Mouse (Mus musculus) intestine, postnatal 0 days (tissue): ENCODE data around the gene Mettl1. TPM values are rescaled to one million over a fixed set of nuclear protein-coding genes. Genes with fewer than 3 reads are reported as not detected.

ENCODE experiments used
- ATAC-seq: fragments of 200-750 bp; cut with Nextera tagmentation; 2 replicates; pipeline ENCODE4 v1.8.0; 2017; ENCODE audit warnings: mild to moderate bottlenecking, moderate TSS enrichment, moderate library complexity
- H3K27ac ChIP-seq: fragments of 300-500 bp; sonication (generic); 2 replicates; pipeline ENCODE4 v1.5.1; 2014; ENCODE audit warnings: mild to moderate bottlenecking, low read depth, low read length, moderate library complexity
- H3K27me3 ChIP-seq: fragments of 300-500 bp; sonication (generic); replicated peaks from 2 replicates; pipeline ENCODE4 v1.6.1; 2014; ENCODE audit warnings: low read length, mixed read lengths; ENCODE audit not compliant: control insufficient read depth, insufficient read depth
- H3K36me3 ChIP-seq: fragments of 300-500 bp; sonication (generic); 2 replicates; pipeline ENCODE4 v1.6.1; 2014; ENCODE audit warnings: mild to moderate bottlenecking, moderate library complexity; ENCODE audit not compliant: control insufficient read depth, insufficient read depth
- H3K4me1 ChIP-seq: fragments of 300-500 bp; sonication (generic); replicated peaks from 2 replicates; pipeline ENCODE4 v1.6.1; 2014; ENCODE audit warnings: antibody characterized with exemption, low read length, mixed read lengths; ENCODE audit not compliant: control insufficient read depth, insufficient read depth
- H3K4me2 ChIP-seq: fragments of 300-500 bp; sonication (generic); replicated peaks from 2 replicates; pipeline ENCODE4 v1.6.1; 2014; ENCODE audit warnings: low read depth, mild to moderate bottlenecking, moderate library complexity
- H3K4me3 ChIP-seq: fragments of 300-500 bp; sonication (generic); 2 replicates; pipeline ENCODE4 v1.5.1; 2014; ENCODE audit warnings: low read depth, low read length
- H3K9ac ChIP-seq: fragments of 300-500 bp; sonication (generic); 2 replicates; pipeline ENCODE4 v1.6.1; 2014; ENCODE audit warnings: mild to moderate bottlenecking, low read depth, low read length
- H3K9me3 ChIP-seq: fragments of 300-500 bp; sonication (generic); 2 replicates; pipeline ENCODE4 v1.6.1; 2016; ENCODE audit warnings: mixed run types; ENCODE audit not compliant: control insufficient read depth
- CTCF ChIP-seq: sonication (generic); IDR thresholded peaks from 2 replicates; pipeline ENCODE4 v1.5.1; 2016; ENCODE audit warnings: low read depth, mild to moderate bottlenecking, control low read depth, antibody characterized with exemption, moderate library complexity
- WGBS: fragments of 180-500 bp; shearing (Covaris S2); extraction: QIAGEN DNeasy Blood & Tissue Kit; methylation state at CpG from one replicate; pipeline ENCODE4 v1.1.7; 2014; 5-methylcytosine and 5-hydroxymethylcytosine counted together
- polyA plus RNA-seq: library from polyadenylated mRNA; unstranded; fragments of >200 nt; fragmentation: Nextera tagmentation; extraction: Ambion mirVana; gene quantifications from 2 replicates; pipeline ENCODE4 v1.2.1, GENCODE M21; 2015

The Mettl1 gene
- polyA plus RNA-seq, 1 experiment from 2014 or later = 19.8 TPM

DNA sequence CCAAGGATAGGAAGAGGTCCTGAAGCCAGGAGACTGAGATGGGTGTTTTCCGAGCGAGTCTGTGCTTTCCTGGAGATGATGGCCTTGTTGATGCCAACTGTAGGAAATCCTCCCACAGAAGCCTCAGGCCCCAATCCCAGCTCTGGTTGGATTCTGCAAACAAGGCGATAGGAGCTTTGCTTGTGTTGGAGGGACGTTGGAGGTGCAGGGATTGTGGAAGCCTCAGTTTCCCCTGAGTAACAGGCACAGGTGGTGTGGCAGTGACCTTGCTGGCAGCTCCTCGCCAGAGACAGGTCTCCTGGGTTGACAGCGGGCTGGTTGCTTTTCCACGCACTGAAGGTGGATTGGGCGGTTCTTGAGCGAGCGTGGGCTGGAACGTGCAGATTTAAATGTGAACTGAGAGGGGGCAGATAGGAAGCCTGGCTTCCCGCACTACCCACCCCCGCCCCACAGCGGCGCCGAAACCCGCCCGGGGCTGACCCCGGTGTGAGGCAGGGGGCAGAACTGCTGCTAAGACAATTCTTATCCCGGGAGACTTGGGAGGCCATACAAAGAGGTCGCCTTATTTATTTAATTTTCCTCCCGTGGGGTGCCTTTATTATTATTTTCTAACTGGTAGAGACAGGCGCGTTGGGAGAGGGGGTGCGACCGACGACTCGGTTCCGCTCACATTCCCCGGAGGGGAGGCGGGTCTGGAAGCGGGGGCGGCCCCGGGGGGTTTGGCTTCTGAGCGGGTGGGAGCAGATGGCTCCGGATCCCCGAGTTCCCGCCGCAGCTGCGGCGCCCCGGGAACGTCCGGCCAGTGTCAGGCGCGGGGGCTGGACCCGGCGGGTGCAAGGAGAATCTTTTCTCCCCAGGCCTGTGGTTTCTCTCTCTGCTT is 39.9 kb downstream of the Mettl1 start:
- TF ChIP-seq CTCF = no peak
- ATAC-seq = no peak
- peak overlapping the region; percentile 30 for H3K4me3 ChIP-seq
- H3K4me2 ChIP-seq = peak overlapping the region; percentile 55
- no peak overlapping the region for H3K27ac ChIP-seq
- 7% methylated on average over 48 of the region's 48 CpGs for WGBS
- peaks cover 83% of the 10 kb centered on the region for H3K27me3 ChIP-seq
- H3K36me3 ChIP-seq = no peaks in the 10 kb centered on the region
- peaks cover 5% of the 10 kb centered on the region; the same call in 1 of the 2 replicates for H3K4me1 ChIP-seq
- no peaks in the 10 kb centered on the region for H3K9me3 ChIP-seq
- H3K9ac ChIP-seq = 0 out of 2 replicates have a peak overlapping the region, but pooled peaks have one; percentile 11

DNA sequence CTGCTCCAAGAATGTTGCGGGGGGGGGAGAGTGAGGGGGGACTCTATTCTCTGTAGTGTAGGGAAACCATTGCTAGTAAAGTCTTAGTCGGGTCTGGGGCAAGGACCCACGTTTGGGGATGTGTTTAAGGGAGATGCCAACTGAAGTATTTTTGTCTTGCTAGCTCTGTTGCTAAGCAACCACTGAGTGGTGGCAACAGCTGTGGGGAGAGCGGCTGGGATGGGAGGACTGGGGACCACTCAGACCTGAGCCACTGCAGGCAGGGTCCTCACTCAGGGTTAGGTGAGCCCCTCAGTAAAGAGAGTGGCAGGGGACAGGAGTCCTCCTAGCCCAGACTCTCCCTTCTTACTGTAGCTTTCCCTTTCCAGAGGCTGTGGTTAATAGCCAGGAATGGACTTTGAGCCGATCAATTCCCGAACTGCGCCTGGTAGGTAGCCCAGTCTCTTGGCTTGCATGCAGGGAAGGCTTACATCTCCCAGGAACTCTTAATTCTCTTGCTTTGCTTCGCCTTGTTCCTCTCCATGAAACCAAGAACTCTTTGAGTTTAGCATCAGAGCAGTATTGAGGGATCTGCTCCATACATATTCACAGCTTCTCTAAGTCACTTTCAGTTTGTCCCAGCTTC is 40.9 kb downstream of the Mettl1 start:
- H3K4me1 ChIP-seq = peaks cover 5% of the 10 kb centered on the region; the same call in 1 of the 2 replicates
- peaks cover 74% of the 10 kb centered on the region for H3K27me3 ChIP-seq
- H3K9ac ChIP-seq = no peak overlapping the region
- H3K4me3 ChIP-seq = no peak overlapping the region
- 0 out of 2 replicates have a peak, but pooled peaks have one; percentile 15 for ATAC-seq
- no peaks in the 10 kb centered on the region for H3K9me3 ChIP-seq
- TF ChIP-seq CTCF = no peak
- H3K36me3 ChIP-seq = no peaks in the 10 kb centered on the region
- 30% methylated on average over 8 of the region's 8 CpGs for WGBS
- peak overlapping the region; percentile 55 for H3K4me2 ChIP-seq
- H3K27ac ChIP-seq = no peak overlapping the region

DNA sequence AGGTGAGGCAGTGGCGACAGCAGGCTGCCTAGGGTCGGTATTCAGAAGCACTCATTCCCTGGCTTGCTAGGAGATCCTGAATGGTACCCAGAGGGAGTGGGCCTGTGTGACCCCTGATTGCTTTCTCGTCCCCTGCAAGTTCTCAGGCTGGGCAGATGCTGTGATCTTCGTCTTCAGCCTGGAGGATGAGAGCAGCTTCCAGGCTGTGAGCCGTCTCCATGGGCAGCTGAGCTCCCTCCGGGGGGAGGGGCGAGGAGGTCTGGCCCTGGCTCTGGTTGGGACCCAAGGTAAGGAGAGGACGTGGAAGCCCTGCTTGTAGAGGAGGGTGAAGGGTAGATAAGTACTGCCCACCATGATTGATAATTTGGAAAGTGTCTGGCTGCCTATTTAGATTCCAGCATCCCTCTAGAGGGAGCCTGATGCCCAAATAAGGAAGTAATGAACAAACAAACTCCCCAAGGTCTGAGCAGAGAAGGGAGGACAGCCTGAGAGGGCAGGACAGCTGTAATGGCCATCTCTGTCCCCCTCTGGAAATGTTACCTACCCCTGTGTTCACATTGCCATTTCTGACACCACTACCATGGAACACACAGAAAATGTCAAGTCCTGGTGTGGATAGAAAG is 42.2 kb downstream of the Mettl1 start:
- no peak for ATAC-seq
- no peaks in the 10 kb centered on the region for H3K9me3 ChIP-seq
- 0 out of 2 replicates have a peak overlapping the region, but pooled peaks have one; percentile 7 for H3K27ac ChIP-seq
- no peak overlapping the region for H3K4me2 ChIP-seq
- WGBS = 31% methylated on average over 8 of the region's 8 CpGs
- no peak overlapping the region for H3K9ac ChIP-seq
- H3K36me3 ChIP-seq = no peaks in the 10 kb centered on the region
- TF ChIP-seq CTCF = 0 out of 2 replicates have a peak, but pooled peaks have one; percentile 7
- peaks cover 70% of the 10 kb centered on the region for H3K27me3 ChIP-seq
- peaks cover 5% of the 10 kb centered on the region; the same call in 1 of the 2 replicates for H3K4me1 ChIP-seq
- no peak overlapping the region for H3K4me3 ChIP-seq

DNA sequence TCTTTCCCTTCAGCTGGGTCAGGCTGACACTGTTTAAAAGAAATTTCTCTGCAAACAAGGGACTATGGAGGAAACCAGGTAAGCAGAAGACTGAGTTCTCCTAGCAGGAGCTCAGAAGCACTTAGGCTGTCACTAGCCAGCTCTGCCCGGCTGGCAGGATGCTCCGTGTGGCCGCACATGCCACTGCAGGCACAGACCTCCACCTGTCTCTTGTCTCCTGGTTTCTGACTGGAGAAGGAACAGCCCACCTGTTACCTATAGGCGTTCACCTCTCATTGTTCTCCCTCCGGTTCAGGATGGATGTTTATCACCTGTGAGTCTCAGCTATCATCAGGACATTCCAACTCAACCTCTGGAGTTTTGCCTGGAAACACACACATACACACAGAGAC is 42.7 kb downstream of the Mettl1 start:
- Histone ChIP-seq H3K4me2 (no peak overlapping the region), H3K27ac (no peak overlapping the region), H3K9ac (no peak overlapping the region), H3K9me3 (no peaks in the 10 kb centered on the region), H3K4me3 (no peak overlapping the region), H3K36me3 (no peaks in the 10 kb centered on the region), H3K4me1 (peaks cover 5% of the 10 kb centered on the region; the same call in 1 of the 2 replicates), H3K27me3 (peaks cover 66% of the 10 kb centered on the region)
- ATAC-seq = no peak
- TF ChIP-seq CTCF = peak; percentile 17; the same call in 1 of the 2 replicates
- 23% methylated on average over 5 of the region's 5 CpGs for WGBS

DNA sequence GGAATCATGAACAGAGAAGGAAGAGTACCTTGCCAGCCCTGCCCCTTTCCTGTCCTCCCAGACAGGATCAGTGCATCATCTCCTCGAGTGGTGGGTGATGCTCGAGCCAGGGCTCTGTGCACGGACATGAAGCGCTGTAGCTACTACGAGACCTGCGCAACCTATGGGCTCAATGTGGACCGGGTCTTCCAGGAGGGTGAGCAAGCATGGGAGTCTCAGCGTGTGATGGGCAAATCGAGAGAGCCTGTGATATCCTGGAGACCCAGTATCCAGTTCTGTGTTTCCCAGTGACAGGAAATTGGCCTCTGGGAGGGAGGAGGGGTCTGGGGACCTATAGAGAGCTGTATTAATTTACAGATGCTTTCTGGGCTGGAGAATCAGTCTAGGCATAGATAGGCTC is 43.8 kb downstream of the Mettl1 start:
- Histone ChIP-seq H3K36me3 (no peaks in the 10 kb centered on the region), H3K4me1 (peaks cover 5% of the 10 kb centered on the region; the same call in 1 of the 2 replicates), H3K9ac (no peak overlapping the region), H3K9me3 (no peaks in the 10 kb centered on the region), H3K27me3 (peaks cover 66% of the 10 kb centered on the region), H3K27ac (no peak overlapping the region), H3K4me2 (no peak overlapping the region), H3K4me3 (no peak overlapping the region)
- no peak for TF ChIP-seq CTCF
- 76% methylated on average over 9 of the region's 9 CpGs for WGBS
- no peak for ATAC-seq

DNA sequence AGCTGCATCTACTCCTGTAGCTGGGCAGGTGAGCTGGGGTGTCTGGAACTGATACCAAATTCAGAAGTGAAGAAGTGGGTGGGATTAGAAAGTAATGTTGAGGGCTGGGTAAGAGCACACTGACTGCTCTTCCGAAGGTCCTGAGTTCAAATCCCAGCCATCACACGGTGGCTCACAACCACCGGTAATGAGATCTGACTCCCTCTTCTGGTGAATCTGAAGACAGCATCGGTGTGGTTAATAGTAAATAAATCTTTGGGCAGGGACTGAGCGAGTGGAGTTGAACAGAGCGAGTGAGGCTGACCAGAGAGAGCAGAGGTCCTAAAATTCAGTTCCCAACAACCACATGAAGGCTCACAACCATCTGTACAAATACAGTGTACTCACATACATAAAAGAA is 44.4 kb downstream of the Mettl1 start:
- H3K4me3 ChIP-seq = no peak overlapping the region
- 55% methylated on average over 6 of the region's 6 CpGs for WGBS
- H3K9me3 ChIP-seq = no peaks in the 10 kb centered on the region
- ATAC-seq = no peak
- peaks cover 5% of the 10 kb centered on the region; the same call in 1 of the 2 replicates for H3K4me1 ChIP-seq
- H3K4me2 ChIP-seq = no peak overlapping the region
- peaks cover 66% of the 10 kb centered on the region for H3K27me3 ChIP-seq
- no peaks in the 10 kb centered on the region for H3K36me3 ChIP-seq
- no peak overlapping the region for H3K9ac ChIP-seq
- H3K27ac ChIP-seq = no peak overlapping the region
- TF ChIP-seq CTCF = peak; percentile 36; the same call in 1 of the 2 replicates
